Mouse (Mus musculus) embryonic fibroblast, embryonic 13.5 days (primary cell): ENCODE measurements around the gene Atp1b2.

Experiments
- CTCF ChIP-seq: IDR thresholded peaks from 2 replicates; pipeline ENCODE4 v1.5.1; 2011; ENCODE audit warnings: mild to moderate bottlenecking, control low read depth, low read length, moderate library complexity, borderline replicate concordance; ENCODE audit not compliant: insufficient read depth
- POLR2A ChIP-seq: IDR thresholded peaks from 2 replicates; pipeline ENCODE4 v1.6.1; 2011; ENCODE audit warnings: low read depth, mild to moderate bottlenecking, control low read depth, low read length, moderate library complexity

DNA sequence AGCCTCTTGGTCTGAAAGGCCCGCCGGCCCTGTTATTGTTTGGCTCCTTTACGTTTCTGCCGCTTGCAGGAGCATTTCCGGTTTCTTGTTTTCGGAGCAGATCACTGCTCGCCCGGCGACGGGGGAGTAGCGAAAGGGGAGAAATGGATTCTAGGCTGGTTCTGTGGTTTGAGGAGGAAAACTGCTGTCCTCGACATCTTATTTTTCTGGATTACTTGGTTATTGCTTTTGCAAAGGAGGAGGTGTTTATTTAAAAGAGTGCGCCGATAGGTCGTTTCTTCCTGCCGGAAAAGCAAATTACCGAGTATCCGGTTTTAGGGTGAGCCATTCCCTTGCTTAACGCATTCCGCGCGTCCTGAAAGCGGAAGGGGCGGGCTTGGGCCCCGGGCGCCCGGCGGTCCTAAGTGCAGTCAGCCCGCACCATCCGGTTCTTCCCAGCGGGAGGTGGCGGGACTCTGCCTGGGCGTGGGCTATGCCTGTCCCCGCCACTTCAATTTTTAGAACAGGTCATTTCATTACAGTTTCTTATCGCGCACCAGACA, 24.5 kb downstream of the Atp1b2 start:
- TF ChIP-seq CTCF, result no peak
- TF ChIP-seq POLR2A, result peak; percentile 60
